Mouse (Mus musculus) spleen, postnatal 0 days (tissue): Measurements from ENCODE around the gene Creb3l2. TPM values are rescaled to one million over a fixed set of nuclear protein-coding genes. Genes with fewer than 3 reads are reported as not detected.

Experiments
- polyA plus RNA-seq: library from polyadenylated mRNA; unstranded; fragments of >200 nt; fragmentation: Nextera tagmentation; extraction: Ambion mirVana; gene quantifications from 2 replicates; pipeline ENCODE4 v1.2.1, GENCODE M21; 2015

Gene Creb3l2
- polyA plus RNA-seq, result 5.0 and 6.8 TPM in 2 replicates

GRCm38 (mm10) chr6:37442041-37442667 is at the start of gene Creb3l2:
TSS of gene Creb3l2 (minus strand) at chr6:37442146.

GRCm38 (mm10) chr6:37299562-37300390 is 142.2 kb downstream of the Creb3l2 start, which contains the start of gene Dgki:
TSS of gene Dgki (minus strand) at chr6:37300184.

Other genes starting within 250 kb of the Creb3l2 start
- gene Dgki, start 142.0 kb downstream of the Creb3l2 start, polyA plus RNA-seq, result 0.32 and 0.55 TPM in 2 replicates
- not detected in 2 replicates for gene Akr1d1, start 88.0 kb upstream of the Creb3l2 start, polyA plus RNA-seq